Mouse (Mus musculus) thymus, postnatal 4 days (tissue): Measurements from ENCODE around the gene Tbc1d2.

Experiments used
- DNase-seq: peaks from one replicate; pipeline ENCODE4 v3.0.0; 2021

Gene Tbc1d2

DNA sequence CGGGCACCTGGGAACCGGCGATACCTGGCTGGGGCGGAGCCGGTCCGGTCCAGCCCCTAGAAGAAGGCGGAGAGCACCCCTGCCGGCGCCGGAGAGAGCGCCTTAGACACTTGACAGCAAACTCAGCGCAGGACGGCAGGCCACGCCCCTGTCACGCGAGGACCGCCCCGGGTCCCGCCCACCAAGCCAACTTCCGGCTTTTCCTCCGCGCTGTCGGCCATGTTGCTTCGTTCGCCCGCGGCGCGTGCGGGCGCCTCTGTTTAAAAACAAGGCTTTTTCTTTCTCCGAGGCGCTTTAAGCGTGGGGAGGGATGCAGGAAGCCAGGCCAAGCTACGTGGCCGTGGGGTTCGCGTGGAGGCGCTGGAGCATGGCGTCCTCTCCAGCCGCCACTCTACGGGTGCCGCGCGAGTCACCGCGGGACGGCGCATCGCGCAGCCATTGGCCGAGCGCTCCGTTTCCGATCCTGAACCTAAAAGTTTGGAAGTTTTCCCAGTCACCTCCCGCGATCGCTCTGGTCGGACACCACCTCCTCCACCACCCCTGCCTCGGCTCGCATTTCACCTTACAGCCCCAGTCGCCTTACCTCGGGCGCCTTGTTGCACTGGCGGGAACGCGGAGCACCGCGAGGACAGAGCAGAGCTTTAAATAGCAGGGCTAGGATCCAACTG, at the start of gene Tbc1d2:
Tbc1d2 (minus strand) TSS at position 124 of the 668 bp plus-strand sequence.
- peak; percentile 98 for DNase-seq

GRCm38 (mm10) chr4:46696467-46696866, 46.5 kb upstream of the Tbc1d2 start:
- DNase-seq, result no peak

- DNase-seq, result no peak
These were observed 40.6 kb upstream of the Tbc1d2 start for GRCm38 (mm10) chr4:46690565-46690964.

GRCm38 (mm10) chr4:46690023-46690420, 40.0 kb upstream of the Tbc1d2 start:
- no peak for DNase-seq

DNA sequence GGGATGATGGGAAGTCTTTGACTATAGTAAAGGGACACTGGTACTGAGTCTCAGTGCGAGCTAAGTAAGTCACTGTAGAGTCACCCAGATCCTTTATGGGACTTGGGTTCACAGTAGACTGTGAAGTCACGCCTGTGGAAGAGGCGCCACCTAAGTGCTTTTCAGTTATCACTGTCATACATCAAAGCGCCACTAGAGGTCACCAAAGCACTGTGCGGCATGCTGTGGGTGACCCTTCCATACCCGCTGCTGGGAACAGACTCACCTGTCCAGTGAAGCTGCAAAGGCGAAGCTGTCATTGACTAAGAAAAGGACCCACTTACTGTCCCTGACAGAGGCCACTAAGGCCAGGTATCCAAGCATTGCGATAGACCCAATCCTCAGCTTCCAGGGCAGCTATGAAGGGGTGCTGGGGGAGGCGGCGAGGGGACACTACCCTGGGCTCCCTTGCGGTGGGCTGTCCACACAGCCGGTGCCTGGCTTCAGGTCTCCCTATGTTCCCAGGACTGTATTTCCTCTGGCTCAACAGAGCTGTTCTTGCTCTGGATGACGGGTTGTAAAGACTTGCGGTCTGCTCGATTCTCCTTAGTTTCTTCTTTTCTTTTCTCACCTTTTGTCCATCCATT, 39.5 kb upstream of the Tbc1d2 start:
- peak; percentile 83 for DNase-seq

DNA sequence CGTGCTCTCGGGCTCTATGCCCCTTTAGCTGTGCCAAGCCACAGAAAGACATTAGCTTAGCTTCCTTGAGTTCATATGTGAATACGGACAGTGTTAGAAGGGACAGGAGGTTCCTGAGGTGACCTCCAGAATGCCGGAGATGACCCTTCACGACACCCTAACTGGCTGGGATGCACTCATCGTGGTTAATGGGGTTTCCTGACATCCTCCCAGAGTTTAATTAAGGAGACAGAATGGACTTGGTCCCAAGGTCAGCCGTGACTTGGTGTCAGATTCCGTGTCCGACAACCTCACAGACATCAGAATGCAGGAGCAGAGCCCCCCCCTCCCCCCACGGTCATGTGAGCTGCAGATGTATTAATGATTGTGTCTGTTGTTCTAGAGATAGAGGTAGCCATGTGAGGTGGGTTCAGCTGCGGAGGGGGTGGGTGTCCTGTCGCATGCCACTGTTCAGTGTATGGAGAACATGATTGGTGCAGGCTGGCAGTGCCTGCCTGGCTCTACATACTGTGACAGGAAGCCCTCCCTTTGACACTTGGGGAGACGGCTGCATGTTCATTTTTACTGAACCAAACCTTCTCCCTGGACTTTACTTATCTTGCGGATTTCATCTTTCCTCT, 38.3 kb upstream of the Tbc1d2 start:
- DNase-seq, result no peak

GRCm38 (mm10) chr4:46684160-46684559, 34.2 kb upstream of the Tbc1d2 start:
- no peak for DNase-seq

GRCm38 (mm10) chr4:46676646-46677045, 26.6 kb upstream of the Tbc1d2 start:
- DNase-seq, result no peak

GRCm38 (mm10) chr4:46675992-46676391, 26.0 kb upstream of the Tbc1d2 start:
- DNase-seq, result no peak

DNA sequence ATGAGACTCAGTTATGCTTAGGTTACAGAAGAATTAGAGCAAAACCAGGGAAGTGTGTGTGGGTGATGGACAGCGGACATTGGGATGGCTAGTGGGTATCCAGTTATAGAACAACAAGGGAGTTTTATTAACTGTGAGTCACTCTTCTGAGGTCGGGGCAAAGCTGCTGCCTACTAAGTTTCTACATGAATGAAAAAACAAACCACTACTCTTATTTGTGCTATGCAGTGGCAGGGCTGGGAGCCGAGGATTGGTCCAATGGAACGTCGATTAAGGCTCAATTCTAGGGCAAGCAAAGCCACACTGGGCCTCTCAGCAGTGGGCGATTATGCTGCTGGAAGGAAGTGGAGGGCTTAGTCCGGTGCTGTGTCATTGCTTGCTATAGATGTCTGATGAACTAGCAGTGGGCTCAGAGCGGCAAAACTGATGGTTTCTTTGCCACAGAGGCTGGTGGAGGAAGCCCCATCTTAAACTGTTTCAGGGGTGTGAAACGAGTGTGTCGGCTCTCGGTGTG, 25.3 kb upstream of the Tbc1d2 start:
- no peak for DNase-seq

DNA sequence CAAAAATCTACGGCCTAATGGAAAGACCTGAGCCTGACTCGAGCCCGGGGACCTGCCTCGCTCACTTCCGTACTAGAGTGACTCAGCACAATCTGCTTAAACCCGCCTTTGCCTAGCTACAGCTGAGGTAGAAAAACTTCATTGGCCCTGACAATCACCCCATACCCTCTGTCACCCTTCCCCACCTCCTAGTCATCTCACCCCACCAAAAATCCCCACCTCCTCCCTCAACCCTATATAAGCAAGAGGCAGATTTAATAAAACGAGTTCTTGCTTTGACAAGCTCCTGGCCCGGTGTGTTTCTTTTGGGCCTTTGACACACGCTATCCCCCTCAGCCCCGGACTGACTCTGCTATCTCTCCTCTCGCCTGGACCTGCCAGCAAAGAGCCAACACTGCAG, 18.6 kb upstream of the Tbc1d2 start:
- DNase-seq, result no peak

GRCm38 (mm10) chr4:46666420-46666819, 16.4 kb upstream of the Tbc1d2 start:
- DNase-seq, result no peak

- peak; percentile 73 for DNase-seq
These were observed 15.4 kb upstream of the Tbc1d2 start for GRCm38 (mm10) chr4:46665371-46665774.

- DNase-seq, result peak; percentile 52
These were observed 14.4 kb upstream of the Tbc1d2 start for GRCm38 (mm10) chr4:46664123-46665009.

GRCm38 (mm10) chr4:46661433-46661832, 11.4 kb upstream of the Tbc1d2 start:
- DNase-seq, result no peak

GRCm38 (mm10) chr4:46658946-46659345, 8.9 kb upstream of the Tbc1d2 start:
- DNase-seq, result no peak

DNA sequence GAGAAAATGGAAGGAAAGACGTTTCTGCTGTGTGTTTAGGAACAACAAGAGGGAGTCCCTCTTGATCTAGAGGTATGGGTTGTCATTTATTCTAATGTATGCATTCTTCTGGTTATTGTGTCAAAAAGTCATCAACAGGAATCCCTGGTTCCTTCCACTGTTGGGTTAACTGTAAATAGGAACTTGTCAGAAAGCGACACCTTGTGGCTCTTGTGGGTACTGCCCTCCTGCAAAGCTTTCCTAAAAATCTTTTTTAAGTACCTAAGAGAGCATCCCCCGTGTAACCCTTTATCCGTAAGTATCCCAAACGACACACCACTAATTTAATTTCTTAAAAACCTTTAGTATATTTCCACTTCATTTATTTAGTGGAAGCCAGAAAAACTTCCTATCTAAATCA, 7.1 kb upstream of the Tbc1d2 start:
- peak; percentile 91 for DNase-seq

DNA sequence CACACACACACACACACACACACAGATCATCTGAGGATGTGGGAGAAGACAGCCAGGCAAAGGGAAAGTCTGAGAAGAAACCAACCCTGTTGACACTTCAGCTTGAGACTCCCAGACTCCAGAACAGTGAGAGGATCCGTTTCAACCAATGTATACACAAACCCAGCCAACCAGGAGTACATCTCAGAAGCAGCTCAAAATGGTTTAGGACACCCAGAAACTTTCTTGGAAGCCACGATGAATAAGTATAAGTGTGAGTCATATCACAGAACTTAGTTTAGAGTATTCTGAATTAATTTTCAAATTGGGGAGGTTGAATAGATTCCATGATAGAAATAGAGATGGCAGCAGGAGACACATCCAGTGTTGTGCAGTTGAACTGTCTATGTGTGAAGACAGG, 5.9 kb upstream of the Tbc1d2 start:
- no peak for DNase-seq

DNA sequence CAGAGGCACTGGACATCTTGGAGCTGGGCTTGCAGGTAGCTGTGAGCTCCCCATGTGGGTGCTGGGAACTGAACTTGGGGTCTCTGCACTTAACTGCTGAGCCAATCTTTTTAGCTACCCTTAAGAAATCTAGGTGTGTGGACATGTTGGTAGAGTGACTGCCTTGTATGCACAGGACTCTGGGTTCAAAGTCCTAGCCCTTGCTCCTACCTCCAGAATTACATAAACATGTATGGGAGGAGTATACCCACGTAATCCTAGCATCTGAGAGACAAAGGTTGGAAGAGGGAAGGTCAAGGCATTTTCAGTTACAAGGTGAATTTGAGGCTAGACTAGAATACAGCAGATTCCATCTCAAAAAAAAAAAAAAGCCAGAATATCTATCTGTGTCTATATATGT, 5.3 kb upstream of the Tbc1d2 start:
- DNase-seq, result no peak

- DNase-seq, result no peak
These were observed 848 bp downstream of the Tbc1d2 start for GRCm38 (mm10) chr4:46649161-46649560.

GRCm38 (mm10) chr4:46643676-46644112, 6.3 kb downstream of the Tbc1d2 start:
- peak; percentile 11 for DNase-seq

DNA sequence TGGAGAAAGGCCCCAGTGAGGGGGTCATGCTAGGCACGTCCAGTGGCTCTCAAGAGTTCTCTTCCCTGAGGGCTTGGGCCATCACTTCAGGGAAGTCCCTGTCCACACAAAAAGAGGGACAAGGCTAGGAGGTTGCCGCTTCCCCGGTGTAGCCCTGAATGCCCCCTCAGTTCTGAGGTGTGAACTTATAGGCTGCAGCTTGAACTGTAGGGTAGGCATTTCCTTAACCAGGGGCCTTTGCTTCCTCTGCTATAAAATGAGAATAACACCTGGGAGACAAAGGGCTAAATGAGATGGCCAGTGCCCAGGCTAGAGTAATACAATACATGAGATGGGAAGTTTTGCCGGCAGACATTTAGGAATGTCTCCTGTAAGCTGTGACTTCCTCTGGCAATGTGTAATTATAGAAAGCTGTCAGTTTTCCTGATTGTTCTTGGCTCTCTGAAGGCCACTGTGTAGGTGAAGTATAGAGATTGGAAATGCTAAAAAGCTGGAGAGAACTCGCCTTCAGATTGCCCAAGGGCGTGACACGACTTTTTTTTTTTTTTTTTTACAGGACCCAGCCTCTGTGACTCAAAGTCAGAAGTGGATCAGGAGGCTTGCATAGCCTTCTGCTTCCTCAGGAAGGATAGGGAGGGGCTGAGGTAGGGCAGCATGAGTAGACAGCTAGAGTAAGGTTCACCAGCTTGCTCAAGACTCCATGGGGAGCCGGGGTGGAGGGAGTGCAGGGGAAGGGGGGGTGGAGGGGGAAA, 6.9 kb downstream of the Tbc1d2 start:
- DNase-seq, result peak; percentile 10
